Comparison of ENCODE assay signal across 10 mouse cellular contexts in genomic region chr4:150011564-150012321, GRCm38 (mm10). TPM values are rescaled to one million over a fixed set of nuclear protein-coding genes. Genes with fewer than 3 reads are reported as not detected.
DNase-seq lines count a peak whose midpoint lies in the region; ATAC-seq and TF ChIP-seq lines count a peak whose summit lies in the region.
"Had no signal": no experiment of that assay in that cellular context is flagged by ENCODE, and none has a peak within 500 bp of the region (broad histone marks: within the 10 kb centered on the region; RNA-seq: fewer than 3 reads in every experiment).

No protein-coding gene starts in this region.

- H3K4me2 ChIP-seq in intestine, embryonic 14.5 days (ENCODE audit: low read length): 0 out of 2 replicates have a peak overlapping the region, but pooled peaks have one; percentile 6
- no peak overlapping the region for H3K4me2 ChIP-seq in intestine, embryonic 16.5 days (ENCODE audit: low read depth, low read length)
- H3K4me2 ChIP-seq in forebrain, embryonic 13.5 days: no peak overlapping the region

- ATAC-seq in intestine, embryonic 14.5 days (replicated peaks; ENCODE audit: low FRiP score, low TSS enrichment, low read depth): no peak
- ATAC-seq in intestine, embryonic 16.5 days: no peak
- ATAC-seq in forebrain, embryonic 13.5 days: no peak

- no peak overlapping the region for H3K9ac ChIP-seq in intestine, embryonic 14.5 days (ENCODE audit: low read length)
- H3K9ac ChIP-seq in intestine, embryonic 16.5 days (ENCODE audit: low read depth, low read length): no peak overlapping the region
- H3K9ac ChIP-seq in forebrain, embryonic 13.5 days: no peak overlapping the region

- H3K4me3 ChIP-seq in intestine, embryonic 14.5 days (ENCODE audit: low read depth, low read length): no peak overlapping the region
- H3K4me3 ChIP-seq in intestine, embryonic 16.5 days (ENCODE audit: low read length): no peak overlapping the region
- H3K4me3 ChIP-seq in C2C12 (ENCODE audit: insufficient read depth, poor library complexity, severe bottlenecking): no peak overlapping the region
- H3K4me3 ChIP-seq in megakaryocyte, embryonic 14.5 days (replicated peaks): peak overlapping the region; percentile 46
- H3K4me3 ChIP-seq in forebrain, embryonic 13.5 days: no peak overlapping the region
- H3K4me3 ChIP-seq: hindbrain, embryonic 10.5 days had no signal

- WGBS in intestine, embryonic 14.5 days: 23% methylated on average over 10 of the region's 10 CpGs
- WGBS in intestine, embryonic 16.5 days: 31% methylated on average over 10 of the region's 10 CpGs
- WGBS in forebrain, embryonic 13.5 days: 65% methylated on average over 10 of the region's 10 CpGs

- peaks cover 4% of the 10 kb centered on the region for H3K79me3 ChIP-seq in C2C12 (ENCODE audit: low read depth)

- no peak for DNase-seq in intestine, embryonic 14.5 days (ENCODE audit: low spot score)
- DNase-seq in brain, adult 2 months (ENCODE audit: low read depth, low spot score): peak; percentile 70
- DNase-seq in spleen, postnatal 14 days (ENCODE audit: low spot score in 2 of 2): no peak
- DNase-seq: kidney, postnatal 25 days; midbrain, embryonic 14.5 days had no signal

- TF ChIP-seq CTCF in C2C12 (IDR thresholded peaks at IDR 0.05; ENCODE audit: control insufficient read depth, insufficient read depth, insufficient read length): no peak

- no peaks in the 10 kb centered on the region for H3K27me3 ChIP-seq in intestine, embryonic 14.5 days (replicated peaks; ENCODE audit: control insufficient read depth, insufficient read depth, low read length)
- no peaks in the 10 kb centered on the region for H3K27me3 ChIP-seq in intestine, embryonic 16.5 days (replicated peaks; ENCODE audit: control insufficient read depth, insufficient read depth, low read length)
- H3K27me3 ChIP-seq in C2C12 (ENCODE audit: control insufficient read depth, insufficient read depth, insufficient read length): no peaks in the 10 kb centered on the region
- H3K27me3 ChIP-seq in megakaryocyte, embryonic 14.5 days (replicated peaks): peaks cover 11% of the 10 kb centered on the region
- 0 out of 2 replicates have a peak, but pooled peaks cover 2% of the 10 kb centered on the region for H3K27me3 ChIP-seq in forebrain, embryonic 13.5 days

- H3K36me3 ChIP-seq in intestine, embryonic 14.5 days (ENCODE audit: control insufficient read depth, insufficient read depth, low read length): no peaks in the 10 kb centered on the region
- no peaks in the 10 kb centered on the region for H3K36me3 ChIP-seq in intestine, embryonic 16.5 days (ENCODE audit: control insufficient read depth, insufficient read depth, low read length)
- no peaks in the 10 kb centered on the region for H3K36me3 ChIP-seq in C2C12 (ENCODE audit: control insufficient read depth, insufficient read depth)
- H3K36me3 ChIP-seq in megakaryocyte, embryonic 14.5 days (replicated peaks; ENCODE audit: low read length): no peaks in the 10 kb centered on the region
- no peaks in the 10 kb centered on the region for H3K36me3 ChIP-seq in forebrain, embryonic 13.5 days (ENCODE audit: poor library complexity, severe bottlenecking)
- H3K36me3 ChIP-seq: hindbrain, embryonic 10.5 days had no signal

- H3K9me3 ChIP-seq in intestine, embryonic 14.5 days (ENCODE audit: control insufficient read depth, low read length): no peaks in the 10 kb centered on the region
- no peaks in the 10 kb centered on the region for H3K9me3 ChIP-seq in intestine, embryonic 16.5 days (ENCODE audit: control insufficient read depth, low read length)
- no peaks in the 10 kb centered on the region for H3K9me3 ChIP-seq in megakaryocyte, embryonic 14.5 days
- H3K9me3 ChIP-seq in forebrain, embryonic 13.5 days (replicated peaks): no peaks in the 10 kb centered on the region
- H3K9me3 ChIP-seq: hindbrain, embryonic 10.5 days had no signal

- H3K79me2 ChIP-seq in C2C12 (ENCODE audit: control insufficient read depth, insufficient read depth): peaks cover 14% of the 10 kb centered on the region

- H3K27ac ChIP-seq in intestine, embryonic 14.5 days (ENCODE audit: low read depth): no peak overlapping the region
- no peak overlapping the region for H3K27ac ChIP-seq in intestine, embryonic 16.5 days (ENCODE audit: low read length)
- H3K27ac ChIP-seq in forebrain, embryonic 13.5 days: no peak overlapping the region
- H3K27ac ChIP-seq: hindbrain, embryonic 10.5 days had no signal

- peaks cover 19% of the 10 kb centered on the region for H3K4me1 ChIP-seq in intestine, embryonic 14.5 days (replicated peaks; ENCODE audit: control insufficient read depth, insufficient read depth, low read length)
- peaks cover 20% of the 10 kb centered on the region for H3K4me1 ChIP-seq in intestine, embryonic 16.5 days (ENCODE audit: control insufficient read depth, insufficient read depth, low read length)
- H3K4me1 ChIP-seq in megakaryocyte, embryonic 14.5 days: peaks cover 72% of the 10 kb centered on the region
- H3K4me1 ChIP-seq in forebrain, embryonic 13.5 days: peaks cover 5% of the 10 kb centered on the region

- no peak overlapping the region for H3ac ChIP-seq in C2C12 (ENCODE audit: control insufficient read depth, insufficient read length, low read depth)

TF ChIP-seq in C2C12, 6 proteins besides CTCF, POLR2A, EP300 and RAD21:
- TF ChIP-seq CEBPB (IDR thresholded peaks at IDR 0.05; ENCODE audit: low read depth) (no peak), FOSL1 (IDR thresholded peaks at IDR 0.05; ENCODE audit: insufficient read depth, low read length, poor library complexity, severe bottlenecking) (no peak), MYOD1 (IDR thresholded peaks at IDR 0.05; ENCODE audit: control insufficient read depth, insufficient read length, low read depth) (peak; percentile 62), MYOG (IDR thresholded peaks at IDR 0.05; ENCODE audit: control insufficient read depth, extremely low read depth, insufficient read length) (no peak)

RNA-seq across cellular contexts. Expression of gene H6pd, which starts 2.9 kb away (rescaled TPM):
- 11.9 and 14.0 TPM in 2 replicates for polyA plus RNA-seq in intestine, embryonic 14.5 days (2014; fragmentation: Nextera tagmentation; extraction: Ambion mirVana)
- 31.6 and 41.6 TPM in 2 replicates for polyA plus RNA-seq in intestine, embryonic 16.5 days (2015; fragmentation: Nextera tagmentation; extraction: Ambion mirVana)
- 14.9 TPM for polyA plus RNA-seq in C2C12 (2012; fragmentation: generic; extraction: Trizol)
- 4.4 and 6.8 TPM in 2 replicates for polyA plus RNA-seq in megakaryocyte, embryonic 14.5 days (2012; ENCODE audit: insufficient read depth, low replicate concordance)
- polyA plus RNA-seq in forebrain, embryonic 13.5 days (2015; fragmentation: Nextera tagmentation; extraction: Ambion mirVana): 0.98 and 1.4 TPM in 2 replicates

RNA-seq across cellular contexts. Expression of gene Spsb1, which starts 56.9 kb away (rescaled TPM):
- 17.0 and 19.9 TPM in 2 replicates for polyA plus RNA-seq in intestine, embryonic 14.5 days (2014; fragmentation: Nextera tagmentation; extraction: Ambion mirVana)
- polyA plus RNA-seq in intestine, embryonic 16.5 days (2015; fragmentation: Nextera tagmentation; extraction: Ambion mirVana): 17.0 and 20.6 TPM in 2 replicates
- 3.0 TPM for polyA plus RNA-seq in C2C12 (2012; fragmentation: generic; extraction: Trizol)
- polyA plus RNA-seq in megakaryocyte, embryonic 14.5 days (2012; ENCODE audit: insufficient read depth, low replicate concordance): 0.75 TPM in 1 of 2 replicates, not detected in the other
- 4.5 and 5.1 TPM in 2 replicates for polyA plus RNA-seq in forebrain, embryonic 13.5 days (2015; fragmentation: Nextera tagmentation; extraction: Ambion mirVana)
